Mouse (Mus musculus): ENCODE results near the gene Adcyap1r1.
A peak's percentile ranks its signal among the peaks of the same experiment; 100 is the strongest.

DNA sequence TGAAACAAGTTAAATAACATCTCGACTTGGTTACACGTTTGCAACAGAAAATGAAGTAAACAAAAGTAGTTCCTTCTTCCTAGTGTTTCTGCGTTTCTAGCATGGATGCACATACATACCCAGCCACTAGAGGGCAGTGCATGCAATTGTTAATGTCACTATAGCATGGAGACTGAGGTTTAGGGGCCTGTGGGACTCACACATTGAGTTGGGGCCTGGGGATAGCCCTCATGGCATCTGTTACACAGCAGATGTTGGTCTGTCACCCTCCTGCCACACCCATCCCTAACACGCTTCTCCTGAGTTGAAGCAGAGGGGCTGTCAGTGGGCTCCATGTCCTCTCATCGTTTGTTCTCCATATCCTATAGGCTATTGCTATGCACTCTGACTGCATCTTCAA is 9.4 kb downstream of the Adcyap1r1 start:
- TF ChIP-seq POLR2A (IDR thresholded peaks at IDR 0.05; ENCODE audit: control insufficient read depth in 1 of 2, insufficient read depth in 1 of 2, low read depth in 1 of 2, low read length in 2 of 2, poor library complexity in 1 of 2) (no peak), CTCF (IDR thresholded peaks at IDR 0.05 in 2 of 3, conservative IDR thresholded peaks at IDR 0.05 in 1 of 3; ENCODE audit: control insufficient read depth in 1 of 3, insufficient read depth in 1 of 3, low read depth in 2 of 3, low read length in 3 of 3, poor library complexity in 1 of 3, severe bottlenecking in 1 of 3) (peak; percentile 25 to 71 (median 33)), CHD1 (IDR thresholded peaks at IDR 0.05; ENCODE audit: low read depth, low read length) (no peak), BHLHE40 (IDR thresholded peaks at IDR 0.05; ENCODE audit: borderline replicate concordance, low read depth, low read length) (no peak), GABPA (IDR thresholded peaks at IDR 0.05; ENCODE audit: low read depth, low read length) (no peak), NRF1 (IDR thresholded peaks at IDR 0.05; ENCODE audit: insufficient read depth, low read depth, low read length, poor library complexity, severe bottlenecking) (no peak), TAL1 (IDR thresholded peaks at IDR 0.05; ENCODE audit: low read length) (no peak), TCF12 (IDR thresholded peaks at IDR 0.05; ENCODE audit: low read depth, low read length) (no peak), MAZ (IDR thresholded peaks at IDR 0.05; ENCODE audit: low read depth, low read length) (no peak), EP300 (IDR thresholded peaks at IDR 0.05; ENCODE audit: low read depth in 1 of 2, low read length in 2 of 2) (no peak)
